Mouse (Mus musculus) kidney, embryonic 14.5 days (tissue): Measurements from ENCODE around the gene Cdc42bpg. TPM values are rescaled to one million over a fixed set of nuclear protein-coding genes. Genes with fewer than 3 reads are reported as not detected.

Source experiments
- microRNA counts: library from miRNA; unstranded; fragments of <30 nt; microRNA quantifications from one replicate; lab custom pipeline; 2017
- microRNA-seq: library from miRNA; unstranded; fragments of <30 nt; microRNA quantifications from one replicate; pipeline ENCODE4, GENCODE M21; 2016
- polyA plus RNA-seq: library from polyadenylated mRNA; unstranded; fragments of >200 nt; fragmentation: Nextera tagmentation; extraction: Ambion mirVana; gene quantifications from 2 replicates; pipeline ENCODE4 v1.2.1, GENCODE M21; 2014

Cdc42bpg gene
- polyA plus RNA-seq, 1 experiment from 2014 or later, result 0.89 TPM

MicroRNAs encoded within 50 kb of the gene (microRNA counts, 519-probe panel; counts per million panel counts)
- microRNA mmu-miR-192 (lab: Ali Mortazavi, UCI), result 2,525 counts per million, percentile 6 among the panel's probes with 10 or more counts

Small RNA genes lying within 50 kb of the gene (microRNA-seq; reads per million reads assigned to microRNA genes)
- gene Mir192 (136 reads per million, percentile 58 among the genes with 10 or more reads in this experiment), gene Mir194-2 (77.8 reads per million, percentile 50 among the genes with 10 or more reads in this experiment), gene Mir6989 (not detected)

Other genes starting within 250 kb of the Cdc42bpg start
- 77.3 and 89.5 TPM in 2 replicates for gene Mrpl49, start 248.7 kb upstream of the Cdc42bpg start, polyA plus RNA-seq
- 839 and 1,033 TPM in 2 replicates for gene Fau, start 248.6 kb upstream of the Cdc42bpg start, polyA plus RNA-seq
- 38.6 and 44.4 TPM in 2 replicates for gene Znhit2, start 245.3 kb upstream of the Cdc42bpg start, polyA plus RNA-seq
- 22.1 and 24.6 TPM in 2 replicates for gene Tm7sf2, start 238.1 kb upstream of the Cdc42bpg start, polyA plus RNA-seq
- 60.8 and 75.0 TPM in 2 replicates for gene Vps51, start 229.2 kb upstream of the Cdc42bpg start, polyA plus RNA-seq
- gene Tmem262, start 226.4 kb upstream of the Cdc42bpg start, polyA plus RNA-seq, result not detected in 2 replicates
- 1.1 and 1.5 TPM in 2 replicates for gene Gm28374, start 224.2 kb upstream of the Cdc42bpg start, polyA plus RNA-seq
- gene Zfpl1, start 221.5 kb upstream of the Cdc42bpg start, polyA plus RNA-seq, result 81.0 and 82.3 TPM in 2 replicates
- gene Cdca5, start 221.5 kb upstream of the Cdc42bpg start, polyA plus RNA-seq, result 43.1 and 53.5 TPM in 2 replicates
- 0.47 and 1.7 TPM in 2 replicates for gene AC131692.1, start 212.0 kb upstream of the Cdc42bpg start, polyA plus RNA-seq
- 0.44 and 0.60 TPM in 2 replicates for gene Naaladl1, start 200.7 kb upstream of the Cdc42bpg start, polyA plus RNA-seq
- 56.1 and 64.4 TPM in 2 replicates for gene Sac3d1, start 187.8 kb upstream of the Cdc42bpg start, polyA plus RNA-seq
- gene Snx15, start 178.2 kb upstream of the Cdc42bpg start, polyA plus RNA-seq, result 29.6 and 37.0 TPM in 2 replicates
- gene Batf2, start 165.5 kb upstream of the Cdc42bpg start, polyA plus RNA-seq, result 0.15 TPM in 1 of 2 replicates, not detected in the other
- 82.6 and 98.8 TPM in 2 replicates for gene Arl2, start 164.9 kb upstream of the Cdc42bpg start, polyA plus RNA-seq
- gene Majin, start 122.1 kb upstream of the Cdc42bpg start, polyA plus RNA-seq, result not detected in 2 replicates
- gene Gpha2, start 80.1 kb upstream of the Cdc42bpg start, polyA plus RNA-seq, result 0.93 TPM in 1 of 2 replicates, not detected in the other
- gene Ppp2r5b, start 70.6 kb upstream of the Cdc42bpg start, polyA plus RNA-seq, result 16.4 and 19.7 TPM in 2 replicates
- 7.2 and 12.4 TPM in 2 replicates for gene Atg2a, start 64.8 kb upstream of the Cdc42bpg start, polyA plus RNA-seq
- gene Ehd1, start 29.7 kb upstream of the Cdc42bpg start, polyA plus RNA-seq, result 38.3 and 46.0 TPM in 2 replicates
- gene Men1, start 28.5 kb downstream of the Cdc42bpg start, polyA plus RNA-seq, result 46.1 and 49.1 TPM in 2 replicates
- gene Map4k2, start 34.7 kb downstream of the Cdc42bpg start, polyA plus RNA-seq, result 12.5 and 12.8 TPM in 2 replicates
- 127 and 183 TPM in 2 replicates for gene Sf1, start 57.2 kb downstream of the Cdc42bpg start, polyA plus RNA-seq
- gene Pygm, start 77.9 kb downstream of the Cdc42bpg start, polyA plus RNA-seq, result 15.7 and 16.4 TPM in 2 replicates
- gene Rasgrp2, start 92.9 kb downstream of the Cdc42bpg start, polyA plus RNA-seq, result 77.1 and 78.6 TPM in 2 replicates
- 5.4 and 8.4 TPM in 2 replicates for gene Nrxn2, start 112.3 kb downstream of the Cdc42bpg start, polyA plus RNA-seq
- 1.8 and 2.5 TPM in 2 replicates for gene Slc22a12, start 236.6 kb downstream of the Cdc42bpg start, polyA plus RNA-seq